Mouse (Mus musculus) duodenum, adult 2 months (tissue): ENCODE results near the gene Amph. TPM values are rescaled to one million over a fixed set of nuclear protein-coding genes. Genes with fewer than 3 reads are reported as not detected.

ENCODE experiments used
- polyA plus RNA-seq: library from polyadenylated mRNA; depleted of rRNA; stranded (reverse); fragments of >200 nt; gene quantifications from 2 replicates; pipeline ENCODE4 v1.2.3, GENCODE M21; 2012; ENCODE audit warnings: low replicate concordance; rRNA removed

Amph gene
- polyA plus RNA-seq, result 0.58 and 1.0 TPM in 2 replicates

GRCm38 (mm10) chr13:18948171-18949028 lies at the start of gene Amph:
TSS of gene Amph (plus strand) at chr13:18948205.

Other genes starting within 250 kb of the Amph start
- 5.4 and 6.7 TPM in 2 replicates for gene Vps41, start 230.9 kb upstream of the Amph start, polyA plus RNA-seq